Mouse (Mus musculus) gastrocnemius, adult 8-10 months (tissue): Measurements from ENCODE around the gene Cdc42. TPM values are rescaled to one million over a fixed set of nuclear protein-coding genes. Genes with fewer than 3 reads are reported as not detected.

Experiments
- DNase-seq, 2 experiments: peaks; one replicate each; pipeline ENCODE4 v3.0.0; 2022; ENCODE audit warnings: low spot score in 2 of 2
- total RNA-seq, 4 experiments: library from RNA; stranded (reverse); gene quantifications; 2 replicates each; pipeline ENCODE4 v1.2.4; 2022

Cdc42 gene
- total RNA-seq, 4 experiments from 2014 or later = 173 to 188 (median 177) TPM

DNA sequence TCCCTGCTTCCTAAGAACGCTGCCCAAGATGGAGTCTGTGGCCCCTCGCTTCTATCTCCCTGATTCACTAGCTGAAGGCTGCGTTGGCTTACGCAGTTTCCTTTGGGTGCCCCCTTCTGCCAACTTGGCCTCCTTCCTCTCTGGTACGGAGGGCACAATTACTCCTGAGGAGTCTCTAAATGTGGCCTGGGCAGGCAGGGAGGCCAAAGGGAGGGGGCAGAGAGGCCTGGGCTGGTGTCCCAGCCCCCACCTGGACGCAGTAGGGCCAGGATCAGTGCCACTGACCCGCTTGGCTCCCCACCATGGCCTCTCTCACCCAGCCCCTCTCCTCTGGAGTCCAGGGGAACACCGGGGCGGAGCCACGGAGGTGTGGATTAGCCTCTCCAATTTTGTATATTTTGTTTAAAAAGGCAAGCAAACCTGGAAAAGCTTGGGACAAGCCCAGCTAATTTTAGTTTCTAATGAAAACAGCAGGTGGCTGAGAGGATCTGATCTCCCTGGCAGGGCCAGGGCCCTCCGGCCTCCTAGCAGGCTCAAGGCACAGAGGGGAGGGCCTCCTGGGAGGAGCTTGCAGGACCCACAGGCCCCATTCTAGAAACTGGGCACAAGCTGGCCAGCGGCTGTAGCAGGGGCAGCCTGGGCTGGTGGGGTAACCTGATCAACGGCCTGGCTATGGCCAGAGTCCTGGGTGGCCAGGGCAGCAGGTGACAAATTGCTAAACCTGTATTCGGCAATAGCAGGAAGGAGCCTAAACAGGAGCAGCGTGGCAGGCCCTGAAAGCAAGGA lies 71.5 kb downstream of the Cdc42 start:
- peak; percentile 52 to 74 for DNase-seq

GRCm38 (mm10) chr4:137283407-137283732 lies 74.2 kb downstream of the Cdc42 start:
- no peak for DNase-seq

DNA sequence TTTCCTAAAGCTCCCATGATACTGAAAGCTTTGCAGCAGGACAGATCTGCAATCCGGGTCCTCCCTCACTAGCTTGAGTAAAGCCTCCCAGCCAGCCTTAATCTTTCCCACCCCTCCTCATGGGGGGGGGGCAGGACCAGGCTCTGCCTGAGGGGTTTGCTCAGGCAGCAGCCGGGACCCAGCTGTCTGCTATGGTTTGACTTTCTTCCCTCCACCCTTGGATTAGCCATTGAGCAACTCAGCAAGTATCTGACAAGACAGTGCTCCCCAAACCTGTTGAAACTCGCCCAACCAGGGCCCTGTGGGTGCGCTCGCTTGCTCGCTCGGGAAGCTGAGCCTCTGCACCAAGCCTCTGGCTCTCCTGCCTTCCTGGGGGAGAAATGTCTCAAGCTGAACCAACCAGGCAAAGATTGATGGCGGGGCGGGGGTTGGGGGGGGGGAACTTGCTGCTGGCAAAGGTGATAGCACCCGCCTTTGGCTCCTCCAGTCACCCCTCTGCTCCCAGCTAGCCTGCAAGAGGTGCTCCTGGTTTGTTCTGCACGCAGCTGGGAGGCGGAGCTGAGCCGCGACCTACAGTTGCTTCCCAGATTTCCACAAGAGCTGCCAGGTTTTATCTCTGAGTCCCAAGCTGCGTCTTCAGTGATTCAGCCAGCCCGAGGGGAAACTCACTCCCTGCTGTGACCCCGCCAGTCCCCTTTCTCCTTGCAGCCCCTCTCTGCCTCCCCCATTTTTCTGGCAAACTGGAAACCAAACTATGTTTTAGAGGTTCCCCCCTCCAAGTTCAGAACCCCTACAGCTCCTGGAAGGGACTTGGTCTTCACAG lies 74.7 kb downstream of the Cdc42 start:
- DNase-seq = no peak

DNA sequence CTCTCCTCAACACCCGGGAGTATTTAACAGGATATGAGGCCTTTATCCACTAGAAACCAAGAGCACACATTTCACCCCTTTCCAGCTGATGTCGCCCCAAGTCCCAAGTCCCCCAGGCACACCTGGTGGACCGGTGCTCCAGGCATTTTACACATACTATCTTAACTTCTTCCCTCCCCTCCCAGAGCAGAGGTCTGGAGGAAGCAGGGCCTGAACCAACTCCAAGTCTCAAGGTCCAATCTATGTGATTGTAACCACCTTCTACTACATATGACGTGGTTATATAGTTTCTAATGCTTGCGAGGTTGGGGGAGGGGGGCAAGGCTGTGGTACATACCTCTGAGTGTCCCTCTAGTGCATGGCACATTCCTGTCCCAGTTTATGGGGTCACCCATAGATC lies 75.4 kb downstream of the Cdc42 start:
- DNase-seq = no peak

DNA sequence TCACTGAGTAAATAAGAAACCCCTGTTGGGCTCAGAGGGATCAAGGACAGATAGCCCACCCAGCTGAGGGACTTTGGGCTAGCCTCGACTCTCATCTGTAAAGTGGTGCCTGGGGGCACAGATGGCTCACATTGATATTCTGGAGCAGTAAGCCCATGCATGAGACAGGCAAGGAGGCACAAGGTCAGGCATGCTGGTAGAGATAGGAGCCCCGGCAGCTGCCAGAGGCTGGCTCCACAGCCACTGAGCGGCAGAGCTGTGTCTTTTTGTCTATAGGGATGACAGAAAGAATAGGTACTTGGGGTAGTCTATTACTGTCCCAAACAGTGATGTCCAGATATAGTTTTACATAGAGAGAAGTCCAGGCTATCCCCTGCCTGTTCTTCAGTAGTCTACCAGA lies 76.2 kb downstream of the Cdc42 start:
- DNase-seq = no peak

GRCm38 (mm10) chr4:137279346-137279745 lies 78.2 kb downstream of the Cdc42 start:
- no peak for DNase-seq

DNA sequence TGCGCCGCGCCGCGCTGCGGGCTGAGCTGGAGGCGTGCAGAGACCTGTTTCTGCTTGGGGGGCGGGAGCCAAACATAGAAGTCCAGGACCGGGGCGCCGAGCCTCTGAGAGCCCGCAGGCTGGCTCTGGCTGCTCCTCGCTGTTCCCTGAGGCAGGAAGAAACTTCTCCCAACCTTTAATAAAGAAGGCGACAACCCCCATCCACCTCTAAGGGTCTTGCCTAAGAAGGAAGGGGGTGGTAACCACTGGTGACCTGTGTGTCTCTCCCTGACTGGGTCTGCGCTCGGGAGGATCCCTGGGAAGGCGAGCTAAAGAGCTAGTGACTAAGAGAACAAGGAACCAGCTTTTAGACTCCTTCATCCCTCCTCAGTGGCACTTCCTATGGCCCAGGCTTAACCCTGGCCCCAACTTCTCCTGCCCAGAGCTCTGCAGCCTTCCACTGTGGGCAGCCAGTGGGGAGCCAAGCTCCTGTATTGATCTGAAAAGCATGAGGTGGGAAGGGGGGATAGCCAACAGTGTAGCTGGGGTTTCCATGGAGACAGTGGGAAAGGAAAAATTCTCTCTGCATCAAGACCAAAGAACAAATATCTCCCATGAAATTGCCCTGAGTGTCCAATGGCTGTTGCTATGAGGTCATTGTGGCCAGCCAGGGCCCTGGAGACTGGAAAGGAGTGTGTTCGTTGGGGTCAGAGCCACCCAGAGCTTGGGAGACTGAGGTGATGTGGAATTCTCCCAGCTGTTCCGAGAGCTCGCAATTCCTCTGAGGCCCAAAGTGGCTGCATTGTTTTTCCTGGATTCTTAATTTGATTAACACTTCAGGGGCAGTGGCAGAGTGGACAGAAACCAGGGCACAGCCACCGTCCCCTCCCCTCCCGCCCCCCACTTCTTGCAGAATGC lies 79.1 kb downstream of the Cdc42 start:
- DNase-seq = no peak

DNA sequence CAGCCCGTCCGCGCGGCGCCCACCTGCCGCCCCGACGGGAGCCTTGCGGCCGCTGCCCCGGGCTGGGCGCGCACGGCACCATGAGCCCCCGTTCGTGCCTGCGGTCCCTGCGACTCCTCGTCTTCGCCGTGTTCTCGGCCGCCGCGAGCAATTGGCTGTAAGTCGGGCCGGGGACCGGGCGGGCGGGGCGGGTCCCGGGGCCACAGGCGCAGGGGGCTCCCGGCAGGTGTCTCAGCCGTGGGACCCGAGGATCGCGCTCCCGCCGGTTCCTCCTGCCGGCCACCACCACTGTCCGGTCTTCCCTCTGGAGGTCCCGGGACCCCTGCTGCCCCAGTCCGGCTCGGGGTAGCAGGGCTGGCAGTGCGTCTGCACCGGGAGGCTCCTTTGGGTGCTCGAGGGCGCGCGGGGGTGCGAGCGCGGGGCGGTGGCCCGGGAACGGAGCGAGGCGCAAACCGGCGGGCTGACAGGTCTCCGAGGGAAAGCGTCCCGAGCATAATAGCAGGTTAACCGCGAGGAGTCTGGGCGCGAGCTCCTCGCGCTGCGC lies 79.8 kb downstream of the Cdc42 start:
- DNase-seq = no peak

DNA sequence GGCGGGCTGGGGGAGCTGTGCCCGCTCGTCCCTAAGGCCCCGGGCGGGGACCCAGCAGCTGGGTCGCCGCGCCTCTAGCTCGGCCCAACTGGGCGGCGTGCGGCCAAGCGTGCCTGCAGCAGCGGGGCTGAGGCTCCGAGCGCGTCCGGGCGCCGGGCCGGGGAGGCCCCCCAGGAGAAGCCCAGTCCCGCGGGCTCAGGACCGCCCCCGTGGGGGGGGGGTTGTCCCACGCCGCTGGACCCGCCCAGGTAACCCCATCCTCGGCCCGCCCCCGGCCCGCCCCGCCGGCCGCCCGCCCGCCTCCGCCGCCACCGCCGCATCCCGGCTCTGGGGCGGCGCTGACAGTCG lies 80.4 kb downstream of the Cdc42 start, which contains the start of gene Wnt4:
TSS of gene Wnt4 (plus strand) at position 324 of the 348 bp plus-strand sequence.
- DNase-seq = peak; percentile 38 to 73

DNA sequence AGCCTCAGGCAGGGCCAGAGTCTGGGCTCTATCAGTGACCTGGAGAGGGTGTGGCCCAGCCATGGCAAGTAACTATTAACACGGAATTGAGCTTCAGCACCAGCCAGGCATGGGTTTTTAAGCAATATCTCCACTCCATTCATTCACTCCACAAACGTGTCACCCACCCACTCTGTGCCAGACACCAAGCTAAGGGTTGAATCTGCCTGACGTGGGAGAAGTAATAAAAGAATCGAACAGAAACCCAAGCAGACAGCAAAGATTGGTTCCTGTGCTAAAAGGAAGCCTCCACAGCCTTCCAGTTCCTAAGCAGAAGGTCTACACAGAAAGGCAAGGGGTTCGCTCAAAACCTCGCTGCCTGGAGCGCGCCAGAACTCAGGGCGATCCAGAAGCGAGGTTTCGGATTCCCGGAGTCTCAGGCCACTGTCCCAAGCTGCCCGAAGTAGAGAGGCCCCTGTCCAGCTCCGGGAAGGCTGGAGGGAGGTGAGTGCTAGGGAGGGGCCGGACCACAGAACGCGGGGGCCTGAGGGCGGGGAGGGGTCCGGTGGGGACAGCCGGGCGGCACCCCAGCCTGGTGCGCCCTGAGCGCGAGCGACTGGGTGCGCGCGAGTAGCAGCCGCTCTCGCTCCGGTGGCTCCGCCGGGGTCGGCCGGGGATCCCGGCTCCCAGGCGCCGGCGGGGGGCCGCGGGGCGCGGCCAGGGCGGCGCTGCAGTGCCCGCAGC lies 80.9 kb downstream of the Cdc42 start:
- DNase-seq = peak in 1 of 2 experiments; percentile 22

- no peak for DNase-seq
Observed at GRCm38 (mm10) chr4:137274304-137274703, 83.2 kb downstream of the Cdc42 start.

GRCm38 (mm10) chr4:137271856-137272255 lies 85.7 kb downstream of the Cdc42 start:
- DNase-seq = no peak

Other genes with a start within 250 kb of the Cdc42 start
- 10 to 100 TPM; 12.3 to 17.7 (median 14.3) TPM for gene Wnt4, start 80.2 kb downstream of the Cdc42 start, total RNA-seq
- not detected for gene Cela3a, start 52.1 kb upstream of the Cdc42 start, total RNA-seq
- gene Cela3b, start 72.8 kb upstream of the Cdc42 start, total RNA-seq = not detected
- not detected for gene 1700013G24Rik, start 95.6 kb upstream of the Cdc42 start, total RNA-seq
- gene Hspg2, start 111.0 kb upstream of the Cdc42 start, total RNA-seq = 10 to 100 TPM; 42.0 to 54.1 (median 50.0) TPM
- not detected for gene Ldlrad2, start 216.8 kb upstream of the Cdc42 start, total RNA-seq
- gene Usp48, start 236.0 kb upstream of the Cdc42 start, total RNA-seq = 10 to 100 TPM; 23.5 to 28.6 (median 24.9) TPM